Comparison of ENCODE assay signal across 8 mouse cellular contexts in genomic region chr13:107891946-107892345, GRCm38 (mm10).
DNase-seq lines count a peak whose midpoint lies in the region; ATAC-seq and TF ChIP-seq lines count a peak whose summit lies in the region.

No protein-coding gene starts in this region.

- TF ChIP-seq CTCF in left cerebral cortex, adult 2 months (IDR thresholded peaks at IDR 0.05), result no peak

- intact Hi-C loops in left cerebral cortex, adult 2 months (cut with DNase I), result loop anchor here (1.0 to 10.0 kb wide), 5 partner anchors 149 to 777 kb away; no protein-coding TSS in a partner anchor

- H3K9me3 ChIP-seq in embryonic facial prominence, embryonic 12.5 days, result no peaks in the 10 kb centered on the region

- 10% methylated on average over 11 of the region's 11 CpGs for WGBS in embryonic facial prominence, embryonic 12.5 days

- H3K27me3 ChIP-seq in embryonic facial prominence, embryonic 12.5 days, result 0 out of 2 replicates have a peak, but pooled peaks cover 6% of the 10 kb centered on the region
- no peaks in the 10 kb centered on the region for H3K27me3 ChIP-seq in myocyte (ENCODE audit: control insufficient read depth, insufficient read depth, insufficient read length)

- H3K27ac ChIP-seq in left cerebral cortex, adult 2 months, result peak overlapping the region; percentile 94
- H3K27ac ChIP-seq in embryonic facial prominence, embryonic 12.5 days, result no peak overlapping the region

- H3K9ac ChIP-seq in embryonic facial prominence, embryonic 12.5 days, result peak overlapping the region; percentile 80; the same call in 1 of the 2 replicates

- no peak for DNase-seq in left cerebral cortex, adult 2 months (ENCODE audit: extremely low spot score in 1 of 2, low spot score in 2 of 2)
- no peak for DNase-seq in left cerebral cortex, adult 11 months (ENCODE audit: low spot score)
- peak; percentile 45 for DNase-seq in induced T-regulatory cell, adult 2 months (ENCODE audit: low read depth)
- DNase-seq in ovary, adult 18-20 months (ENCODE audit: low spot score), result no peak
- no peak for DNase-seq in spleen, adult 12 weeks (ENCODE audit: low spot score)
- DNase-seq in right cerebral cortex, adult 2 months (ENCODE audit: low spot score in 2 of 2), result no peak

- no peak for TF ChIP-seq POLR2A in myocyte (IDR thresholded peaks at IDR 0.05; ENCODE audit: insufficient read length, low read depth)

- H3K4me2 ChIP-seq in embryonic facial prominence, embryonic 12.5 days (replicated peaks), result peak overlapping the region; percentile 80
- peak overlapping the region; percentile 99 for H3K4me2 ChIP-seq in myocyte (ENCODE audit: low read depth)

- peaks cover 14% of the 10 kb centered on the region for H3K79me2 ChIP-seq in myocyte (ENCODE audit: control insufficient read depth, insufficient read depth)

- H3K4me1 ChIP-seq in embryonic facial prominence, embryonic 12.5 days, result peaks cover 9% of the 10 kb centered on the region

- ATAC-seq in embryonic facial prominence, embryonic 12.5 days (ENCODE audit: insufficient number of reproducible peaks, insufficient read depth, low FRiP score, low TSS enrichment), result no peak

- peak overlapping the region; percentile 87 for H3K4me3 ChIP-seq in left cerebral cortex, adult 2 months
- H3K4me3 ChIP-seq in embryonic facial prominence, embryonic 12.5 days, result peak overlapping the region; percentile 83
- peak overlapping the region; percentile 33 for H3K4me3 ChIP-seq in myocyte

- H3ac ChIP-seq in myocyte (ENCODE audit: control insufficient read depth, insufficient read length), result no peak overlapping the region

- H3K36me3 ChIP-seq in embryonic facial prominence, embryonic 12.5 days, result no peaks in the 10 kb centered on the region
- no peaks in the 10 kb centered on the region for H3K36me3 ChIP-seq in myocyte (ENCODE audit: control insufficient read depth, insufficient read depth)

TF ChIP-seq in myocyte, 11 proteins besides CTCF, POLR2A, EP300 and RAD21:
- TF ChIP-seq MYOG (IDR thresholded peaks at IDR 0.05; ENCODE audit: control insufficient read depth in 1 of 3, insufficient read depth in 1 of 3, insufficient read length in 2 of 3, low read depth in 2 of 3), result no peak
- TF ChIP-seq MYOD1 (IDR thresholded peaks at IDR 0.05; ENCODE audit: control insufficient read depth in 1 of 3, insufficient read length in 2 of 3, low read depth in 2 of 3), result no peak
- TF ChIP-seq REST (IDR thresholded peaks at IDR 0.05; ENCODE audit: insufficient read depth, insufficient read length), result no peak
- no peak for TF ChIP-seq SRF (IDR thresholded peaks at IDR 0.05; ENCODE audit: control insufficient read depth, insufficient read length, low read depth)

Comparison
In these comparisons a context has a peak if more than half of its experiments do, and no peak if none do; other contexts are left out.
1. H3K4me3 ChIP-seq: peak in every context shown above with its lines; median percentile 87 in left cerebral cortex, adult 2 months; 83 in embryonic facial prominence, embryonic 12.5 days; 33 in myocyte.